Mouse (Mus musculus): ENCODE results near the gene Hspa4.
A peak's percentile ranks its signal among the peaks of the same experiment; 100 is the strongest.
"Not testable (repeated sequence)": the region's sequence is repeated elsewhere in the genome, so short reads cannot be mapped to it uniquely, and the experiment has no call there.

Gene Hspa4

GRCm38 (mm10) chr11:53306965-53307364 lies 6.7 kb upstream of the Hspa4 start:
- no peak for DNase-seq

- no peak for DNase-seq
Measured at GRCm38 (mm10) chr11:53304044-53304840, 4.0 kb upstream of the Hspa4 start.

- peak in 1 of 2 experiments; percentile 31 for DNase-seq
Measured at GRCm38 (mm10) chr11:53301167-53301515, 884 bp upstream of the Hspa4 start.

GRCm38 (mm10) chr11:53299551-53300329 lies 517 bp downstream of the Hspa4 start:
- DNase-seq, result peak; percentile 84 to 91

GRCm38 (mm10) chr11:53297947-53298860 lies 2.1 kb downstream of the Hspa4 start:
- peak; percentile 33 to 43 for DNase-seq

- DNase-seq, result no peak
Measured at GRCm38 (mm10) chr11:53296880-53297279, 3.4 kb downstream of the Hspa4 start.

- no peak for DNase-seq
Measured at GRCm38 (mm10) chr11:53294441-53294840, 5.8 kb downstream of the Hspa4 start.

GRCm38 (mm10) chr11:53290871-53291270 lies 9.4 kb downstream of the Hspa4 start:
- DNase-seq, result no peak

GRCm38 (mm10) chr11:53290187-53290586 lies 10.1 kb downstream of the Hspa4 start:
- DNase-seq, result not testable (repeated sequence)

- DNase-seq, result no peak
Measured at GRCm38 (mm10) chr11:53285885-53286284, 14.4 kb downstream of the Hspa4 start.

- DNase-seq, result no peak
Measured at GRCm38 (mm10) chr11:53278411-53278810, 21.8 kb downstream of the Hspa4 start.

- no peak for DNase-seq
Measured at GRCm38 (mm10) chr11:53275358-53275757, 24.9 kb downstream of the Hspa4 start.

GRCm38 (mm10) chr11:53273313-53273712 lies 26.9 kb downstream of the Hspa4 start:
- no peak for DNase-seq

- no peak for DNase-seq
Measured at GRCm38 (mm10) chr11:53269596-53269995, 30.7 kb downstream of the Hspa4 start.

- DNase-seq, result no peak
Measured at GRCm38 (mm10) chr11:53260556-53260955, 39.7 kb downstream of the Hspa4 start.

- DNase-seq, result no peak
Measured at GRCm38 (mm10) chr11:53260056-53260455, 40.2 kb downstream of the Hspa4 start.

GRCm38 (mm10) chr11:53259047-53259632 lies 41.1 kb downstream of the Hspa4 start:
- no peak for DNase-seq

- DNase-seq, result no peak
Measured at GRCm38 (mm10) chr11:53256914-53257313, 43.3 kb downstream of the Hspa4 start.

- DNase-seq, result peak; percentile 61 to 89
Measured at GRCm38 (mm10) chr11:53254926-53255325, 45.3 kb downstream of the Hspa4 start.

- peak in 1 of 2 experiments; percentile 57 for DNase-seq
Measured at GRCm38 (mm10) chr11:53254428-53254827, 45.8 kb downstream of the Hspa4 start.

- DNase-seq, result no peak
Measured at GRCm38 (mm10) chr11:53252186-53253119, 47.8 kb downstream of the Hspa4 start.
